Mouse (Mus musculus) hindbrain, embryonic 15.5 days (tissue): ENCODE results near the gene D17H6S53E. TPM values are rescaled to one million over a fixed set of nuclear protein-coding genes. Genes with fewer than 3 reads are reported as not detected.

Experiments
- ATAC-seq: fragments of 200-750 bp; cut with Nextera tagmentation; 2 replicates; pipeline ENCODE4 v1.8.0; 2017; ENCODE audit warnings: low read depth, moderate number of reproducible peaks, moderate TSS enrichment; ENCODE audit not compliant: low FRiP score
- H3K27ac ChIP-seq: fragments of 300-500 bp; sonication (generic); replicated peaks from 2 replicates; pipeline ENCODE4 v1.5.1; 2015; ENCODE audit warnings: mild to moderate bottlenecking, inconsistent platforms
- H3K27me3 ChIP-seq: fragments of 300-500 bp; sonication (generic); 2 replicates; pipeline ENCODE4 v1.6.1; 2015; ENCODE audit warnings: control low read depth, inconsistent platforms
- H3K36me3 ChIP-seq: fragments of 300-500 bp; sonication (generic); 2 replicates; pipeline ENCODE4 v1.6.1; 2015; ENCODE audit warnings: control low read depth, inconsistent platforms
- H3K4me1 ChIP-seq: fragments of 300-500 bp; sonication (generic); replicated peaks from 2 replicates; pipeline ENCODE4 v1.6.1; 2015; ENCODE audit warnings: control low read depth, inconsistent platforms
- H3K4me2 ChIP-seq: fragments of 300-500 bp; sonication (generic); 2 replicates; pipeline ENCODE4 v1.6.1; 2015; ENCODE audit warnings: moderate library complexity, mild to moderate bottlenecking, inconsistent platforms
- H3K4me3 ChIP-seq: fragments of 300-500 bp; sonication (generic); 2 replicates; pipeline ENCODE4 v1.5.1; 2015; ENCODE audit warnings: mild to moderate bottlenecking, inconsistent platforms
- H3K9ac ChIP-seq: fragments of 300-500 bp; sonication (generic); 2 replicates; pipeline ENCODE4 v1.6.1; 2015; ENCODE audit warnings: inconsistent platforms
- H3K9me3 ChIP-seq: fragments of 300-500 bp; sonication (generic); 2 replicates; pipeline ENCODE4 v1.6.1; 2016; ENCODE audit warnings: control low read depth, inconsistent platforms
- WGBS: fragments of 180-500 bp; shearing (Covaris S2); methylation state at CpG from one replicate; pipeline ENCODE4 v1.1.7; 2015; 5-methylcytosine and 5-hydroxymethylcytosine counted together
- polyA plus RNA-seq: library from polyadenylated mRNA; unstranded; fragments of >200 nt; fragmentation: Nextera tagmentation; extraction: Ambion mirVana; gene quantifications from 2 replicates; pipeline ENCODE4 v1.2.1, GENCODE M21; 2015

The D17H6S53E gene
- polyA plus RNA-seq, 1 experiment from 2014 or later = 10.8 TPM

DNA sequence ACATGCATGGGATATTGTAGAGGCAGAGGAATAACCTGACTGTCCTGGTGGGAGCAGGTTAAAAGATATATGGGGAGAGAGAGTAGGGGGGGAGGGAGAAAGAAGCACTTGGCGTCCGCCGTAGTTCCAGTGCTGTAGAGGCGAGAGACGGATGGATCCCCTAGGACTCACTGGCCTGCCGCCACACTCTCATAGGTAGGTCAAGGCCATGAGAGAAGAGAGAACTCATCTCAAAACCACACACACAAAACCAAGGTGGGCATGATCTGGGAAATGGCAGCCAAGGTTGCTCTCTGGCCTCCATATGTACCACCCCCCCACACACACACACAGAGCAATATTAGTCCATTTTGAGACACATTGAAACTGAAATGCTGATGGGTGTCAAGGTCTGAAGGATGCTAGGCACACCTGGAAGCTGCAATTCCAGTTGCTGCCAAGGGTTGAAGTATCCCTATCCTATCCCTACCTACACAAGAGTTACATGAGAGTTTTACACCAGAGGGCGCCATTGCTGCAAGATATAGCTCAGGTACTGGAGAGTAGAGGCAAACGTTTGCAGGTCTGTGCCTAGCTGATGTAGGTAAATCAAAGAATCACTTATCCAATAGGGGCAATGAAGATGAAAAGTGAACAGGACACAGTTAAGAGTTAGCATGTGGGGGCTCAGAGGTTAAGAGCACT is 40.3 kb downstream of the D17H6S53E start:
- Histone ChIP-seq H3K4me2 (peak overlapping the region; percentile 95), H3K4me3 (peak overlapping the region; percentile 96; the same call in 1 of the 2 replicates), H3K9ac (peak overlapping the region; percentile 44; the same call in 1 of the 2 replicates), H3K27ac (peak overlapping the region; percentile 99), H3K27me3 (no peaks in the 10 kb centered on the region), H3K4me1 (peaks cover 35% of the 10 kb centered on the region), H3K36me3 (peaks cover 7% of the 10 kb centered on the region), H3K9me3 (no peaks in the 10 kb centered on the region)
- WGBS = 58% methylated on average over 8 of the region's 8 CpGs
- no peak for ATAC-seq

DNA sequence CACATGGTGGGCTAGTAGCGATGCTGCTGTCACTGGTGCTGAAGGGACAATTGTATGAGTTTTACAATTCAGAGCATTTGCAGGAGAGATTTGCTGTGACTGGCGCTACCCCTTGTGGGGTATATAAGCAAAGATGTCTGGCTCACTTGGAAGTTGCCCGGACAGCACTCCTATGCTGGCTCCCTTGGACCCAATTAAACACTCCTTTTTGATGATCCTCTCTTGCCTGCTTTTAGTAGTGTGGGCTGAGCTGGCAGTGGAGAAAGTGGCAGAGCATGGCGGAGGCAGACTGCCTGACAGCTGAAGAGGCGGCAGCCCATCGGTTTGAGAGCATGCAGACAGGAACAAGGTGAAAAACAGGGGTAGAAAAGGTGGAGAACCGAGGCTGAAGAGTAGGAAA is 41.6 kb downstream of the D17H6S53E start:
- ATAC-seq = no peak
- 87% methylated on average over 7 of the region's 7 CpGs for WGBS
- H3K27me3 ChIP-seq = no peaks in the 10 kb centered on the region

GRCm38 (mm10) chr17:35168541-35169207 is 42.5 kb downstream of the D17H6S53E start:
- H3K36me3 ChIP-seq = no peaks in the 10 kb centered on the region
- H3K9me3 ChIP-seq = no peaks in the 10 kb centered on the region
- peaks cover 15% of the 10 kb centered on the region for H3K4me1 ChIP-seq
- WGBS = 26% methylated on average over 4 of the region's 4 CpGs
- no peak for ATAC-seq
- no peak overlapping the region for H3K4me3 ChIP-seq
- H3K9ac ChIP-seq = no peak overlapping the region
- H3K4me2 ChIP-seq = no peak overlapping the region
- no peaks in the 10 kb centered on the region for H3K27me3 ChIP-seq
- H3K27ac ChIP-seq = no peak overlapping the region

More for the DNA sequence above, 41.6 kb downstream of the D17H6S53E start:
- H3K9me3 ChIP-seq = no peaks in the 10 kb centered on the region
- peaks cover 22% of the 10 kb centered on the region for H3K4me1 ChIP-seq
- H3K27ac ChIP-seq = no peak overlapping the region
- no peak overlapping the region for H3K4me3 ChIP-seq
- H3K36me3 ChIP-seq = no peaks in the 10 kb centered on the region
- no peak overlapping the region for H3K9ac ChIP-seq
- no peak overlapping the region for H3K4me2 ChIP-seq

DNA sequence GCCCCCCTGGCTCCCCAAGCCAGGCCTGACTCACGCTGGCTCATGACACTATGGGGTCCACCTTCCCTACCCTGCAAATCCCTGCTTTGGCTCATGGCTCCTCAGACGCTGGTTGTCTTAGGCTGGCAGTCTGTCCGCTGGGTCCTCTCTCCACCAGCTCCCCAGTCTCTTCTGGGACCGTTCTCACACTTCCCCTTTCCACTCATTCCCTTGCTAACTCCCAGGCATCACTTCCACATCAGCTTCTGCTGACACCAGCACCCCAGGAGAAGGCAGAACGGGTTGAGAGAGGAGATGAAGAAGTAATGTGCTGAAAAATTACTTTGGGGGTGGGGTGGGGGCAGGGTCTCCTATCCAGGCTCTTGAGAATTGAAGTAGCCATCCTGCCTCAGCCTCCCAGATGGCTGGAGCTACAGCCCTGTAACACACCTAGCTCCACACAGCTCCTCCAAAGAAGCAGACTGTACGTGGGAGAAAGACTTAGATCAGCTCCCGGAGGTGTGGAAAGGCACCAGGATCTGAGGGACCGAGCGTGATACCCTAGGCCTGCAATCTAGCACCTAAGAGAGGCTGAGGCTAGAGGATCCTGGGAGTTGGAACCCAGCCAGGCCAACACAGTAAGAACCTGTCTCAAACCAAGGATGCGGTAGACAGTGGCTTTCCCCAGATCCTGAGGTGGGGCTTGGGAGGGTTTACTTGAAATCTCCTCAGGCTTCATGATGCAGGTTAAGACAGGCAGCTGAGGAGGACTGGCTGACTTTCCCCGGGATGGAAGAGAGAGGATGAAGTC is 46.5 kb downstream of the D17H6S53E start:
- H3K36me3 ChIP-seq = no peaks in the 10 kb centered on the region
- H3K4me2 ChIP-seq = no peak overlapping the region
- H3K4me3 ChIP-seq = no peak overlapping the region
- H3K9me3 ChIP-seq = no peaks in the 10 kb centered on the region
- H3K9ac ChIP-seq = no peak overlapping the region
- no peak for ATAC-seq
- no peaks in the 10 kb centered on the region for H3K27me3 ChIP-seq
- H3K4me1 ChIP-seq = no peaks in the 10 kb centered on the region
- 79% methylated on average over 11 of the region's 11 CpGs for WGBS
- H3K27ac ChIP-seq = 0 out of 2 replicates have a peak overlapping the region, but pooled peaks have one; percentile 11

DNA sequence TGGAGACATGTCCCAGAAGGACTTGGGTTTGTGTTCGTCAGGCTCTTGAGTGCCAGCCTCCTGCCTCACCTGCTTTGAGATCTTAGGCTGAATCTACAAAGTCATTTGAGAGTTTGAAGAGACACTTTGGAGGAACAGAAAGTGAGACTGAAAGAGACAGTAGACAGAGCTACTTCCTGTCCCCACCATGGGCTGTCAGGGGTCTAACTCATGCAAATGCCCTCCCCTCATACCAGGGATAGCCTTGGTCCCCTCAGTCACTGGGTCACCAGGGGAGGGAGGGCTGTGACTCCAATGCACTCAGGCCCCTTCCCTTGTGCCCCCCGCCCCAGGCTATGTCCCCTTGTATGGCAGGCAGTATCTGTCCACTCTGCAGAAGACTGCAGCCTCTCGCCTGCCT is 47.2 kb downstream of the D17H6S53E start:
- ATAC-seq = no peak
- 72% methylated on average over 3 of the region's 3 CpGs for WGBS
- H3K9me3 ChIP-seq = no peaks in the 10 kb centered on the region

DNA sequence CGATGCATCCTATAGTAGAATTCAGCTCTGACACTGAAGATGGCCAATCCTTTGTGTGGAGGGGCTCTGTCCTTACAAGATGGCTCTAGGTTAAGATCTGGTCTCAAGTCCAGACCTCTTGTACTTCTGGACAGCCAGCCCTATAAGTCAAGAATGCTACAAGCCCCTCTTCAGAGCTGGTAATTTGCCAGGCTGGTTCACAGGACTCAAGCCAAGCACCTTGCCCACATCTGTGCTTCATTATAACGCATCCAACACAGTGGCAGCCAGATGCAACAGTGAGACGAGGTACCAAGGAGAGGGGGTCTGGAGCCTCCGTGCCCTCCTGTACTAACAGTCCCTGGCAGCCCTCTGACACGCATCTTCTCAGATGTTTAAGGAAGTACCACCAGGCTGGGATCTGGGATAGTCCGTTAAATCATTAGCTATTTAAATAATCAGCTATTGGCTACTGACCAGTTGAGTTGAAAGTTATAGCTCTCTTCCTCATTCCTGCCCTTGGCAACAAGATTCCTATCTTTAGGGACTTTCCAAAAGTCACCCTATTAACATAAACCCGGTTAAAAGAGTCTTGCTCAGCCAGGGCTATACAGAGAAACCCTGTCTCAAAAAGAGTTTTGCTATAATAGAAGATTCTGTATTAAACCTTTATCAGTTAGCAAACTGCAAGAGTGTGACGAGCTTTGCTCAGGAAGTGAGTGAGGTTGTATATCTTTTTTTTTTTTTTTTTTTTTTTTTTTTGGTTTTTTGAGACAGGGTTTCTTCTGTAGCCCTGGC is 48.2 kb downstream of the D17H6S53E start:
- 77% methylated on average over 8 of the region's 8 CpGs for WGBS
- Histone ChIP-seq H3K4me1 (no peaks in the 10 kb centered on the region), H3K27ac (no peak overlapping the region), H3K9me3 (no peaks in the 10 kb centered on the region), H3K36me3 (no peaks in the 10 kb centered on the region), H3K4me2 (no peak overlapping the region), H3K9ac (no peak overlapping the region), H3K4me3 (no peak overlapping the region), H3K27me3 (no peaks in the 10 kb centered on the region)
- ATAC-seq = no peak

More for the DNA sequence above, 47.2 kb downstream of the D17H6S53E start:
- no peaks in the 10 kb centered on the region for H3K36me3 ChIP-seq
- H3K27ac ChIP-seq = 0 out of 2 replicates have a peak overlapping the region, but pooled peaks have one; percentile 11
- H3K9ac ChIP-seq = no peak overlapping the region
- no peak overlapping the region for H3K4me3 ChIP-seq
- H3K4me1 ChIP-seq = no peaks in the 10 kb centered on the region
- no peaks in the 10 kb centered on the region for H3K27me3 ChIP-seq
- no peak overlapping the region for H3K4me2 ChIP-seq

GRCm38 (mm10) chr17:35175382-35175781 is 49.2 kb downstream of the D17H6S53E start:
- ATAC-seq = no peak
- WGBS = 77% methylated on average over 6 of the region's 6 CpGs
- H3K27me3 ChIP-seq = no peaks in the 10 kb centered on the region
- H3K4me3 ChIP-seq = no peak overlapping the region
- H3K27ac ChIP-seq = no peak overlapping the region
- no peaks in the 10 kb centered on the region for H3K36me3 ChIP-seq
- H3K4me2 ChIP-seq = no peak overlapping the region
- no peak overlapping the region for H3K9ac ChIP-seq
- H3K4me1 ChIP-seq = no peaks in the 10 kb centered on the region
- H3K9me3 ChIP-seq = no peaks in the 10 kb centered on the region

DNA sequence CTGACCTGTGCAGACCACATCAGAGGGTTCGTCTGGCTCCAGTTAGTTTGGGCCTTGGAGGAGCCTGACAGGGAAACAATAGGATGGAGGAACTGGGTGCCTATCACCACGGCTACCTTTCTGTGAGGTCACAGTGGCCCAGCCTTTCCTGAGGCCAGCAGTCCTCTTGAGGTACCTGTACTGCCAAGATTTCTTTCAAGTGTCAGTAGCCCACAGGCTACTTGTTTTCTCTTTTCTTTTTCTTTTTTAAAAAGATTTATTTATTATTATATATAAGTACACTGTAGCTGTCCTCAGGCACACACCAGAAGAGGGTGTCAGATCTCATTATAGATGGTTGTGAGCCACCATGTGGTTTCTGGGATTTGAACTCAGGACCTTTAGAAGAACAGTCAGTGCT is 49.8 kb downstream of the D17H6S53E start, which contains the start of gene Aif1:
Gene Aif1, minus strand, starts transcription at position 101 of the 400 bp plus-strand sequence.
- no peak within 1 kb of the TSS for H3K4me2 ChIP-seq
- no peaks in the 10 kb centered on the region for H3K4me1 ChIP-seq
- no peak for ATAC-seq
- no peaks in the 10 kb centered on the region for H3K36me3 ChIP-seq
- H3K9me3 ChIP-seq = no peaks in the 10 kb centered on the region
- no peak within 1 kb of the TSS for H3K4me3 ChIP-seq
- H3K27me3 ChIP-seq = no peaks in the 10 kb centered on the region
- no peak within 1 kb of the TSS for H3K27ac ChIP-seq
- 34% methylated on average over 2 of the region's 2 CpGs for WGBS
- no peak within 1 kb of the TSS for H3K9ac ChIP-seq

Other genes starting within 250 kb of the D17H6S53E start
- gene Zbtb12, start 246.9 kb upstream of the D17H6S53E start, polyA plus RNA-seq = 11.9 and 12.9 TPM in 2 replicates
- not detected in 2 replicates for gene Gm20547, start 244.3 kb upstream of the D17H6S53E start, polyA plus RNA-seq
- gene C2, start 228.1 kb upstream of the D17H6S53E start, polyA plus RNA-seq = 2.4 and 3.7 TPM in 2 replicates
- gene Ehmt2, start 227.9 kb upstream of the D17H6S53E start, polyA plus RNA-seq = 90.9 and 96.7 TPM in 2 replicates
- gene Slc44a4, start 211.9 kb upstream of the D17H6S53E start, polyA plus RNA-seq = 0.09 TPM in 1 of 2 replicates, not detected in the other
- 35.9 and 38.3 TPM in 2 replicates for gene Neu1, start 195.1 kb upstream of the D17H6S53E start, polyA plus RNA-seq
- gene Hspa1b, start 167.1 kb upstream of the D17H6S53E start, polyA plus RNA-seq = 0.31 and 0.51 TPM in 2 replicates
- 1.0 TPM in 1 of 2 replicates, not detected in the other for gene Gm20481, start 156.5 kb upstream of the D17H6S53E start, polyA plus RNA-seq
- 12.0 and 13.1 TPM in 2 replicates for gene Hspa1a, start 154.2 kb upstream of the D17H6S53E start, polyA plus RNA-seq
- gene Hspa1l, start 153.7 kb upstream of the D17H6S53E start, polyA plus RNA-seq = 1.3 and 1.8 TPM in 2 replicates
- gene Lsm2, start 144.5 kb upstream of the D17H6S53E start, polyA plus RNA-seq = 109 and 113 TPM in 2 replicates
- 60.4 and 68.7 TPM in 2 replicates for gene Vars, start 125.4 kb upstream of the D17H6S53E start, polyA plus RNA-seq
- 0.14 TPM in 2 replicates for gene Vwa7, start 109.8 kb upstream of the D17H6S53E start, polyA plus RNA-seq
- 1.6 and 2.3 TPM in 2 replicates for gene Sapcd1, start 98.4 kb upstream of the D17H6S53E start, polyA plus RNA-seq
- gene Msh5, start 79.6 kb upstream of the D17H6S53E start, polyA plus RNA-seq = 1.6 and 3.4 TPM in 2 replicates
- 87.4 TPM in 2 replicates for gene Clic1, start 76.4 kb upstream of the D17H6S53E start, polyA plus RNA-seq
- gene Ddah2, start 67.3 kb upstream of the D17H6S53E start, polyA plus RNA-seq = 349 and 367 TPM in 2 replicates
- 0.18 TPM in 1 of 2 replicates, not detected in the other for gene Ly6g6c, start 61.0 kb upstream of the D17H6S53E start, polyA plus RNA-seq
- 0.22 and 0.25 TPM in 2 replicates for gene Mpig6b, start 60.2 kb upstream of the D17H6S53E start, polyA plus RNA-seq
- gene Ly6g6e, start 49.5 kb upstream of the D17H6S53E start, polyA plus RNA-seq = 0.43 and 0.53 TPM in 2 replicates
- gene Ly6g6d, start 48.3 kb upstream of the D17H6S53E start, polyA plus RNA-seq = 1.2 and 1.8 TPM in 2 replicates
- gene Ly6g6f, start 40.8 kb upstream of the D17H6S53E start, polyA plus RNA-seq = 0.24 TPM in 1 of 2 replicates, not detected in the other
- gene Abhd16a, start 37.1 kb upstream of the D17H6S53E start, polyA plus RNA-seq = 102 and 106 TPM in 2 replicates
- not detected in 2 replicates for gene Ly6g5c, start 18.1 kb upstream of the D17H6S53E start, polyA plus RNA-seq
- 1.1 and 1.2 TPM in 2 replicates for gene Ly6g5b, start 10.9 kb upstream of the D17H6S53E start, polyA plus RNA-seq
- 24.3 and 25.4 TPM in 2 replicates for gene Gpank1, start 4.9 kb upstream of the D17H6S53E start, polyA plus RNA-seq
- 308 and 311 TPM in 2 replicates for gene Csnk2b, start 4.3 kb upstream of the D17H6S53E start, polyA plus RNA-seq
- 0.21 and 0.79 TPM in 2 replicates for gene Apom, start 5.7 kb downstream of the D17H6S53E start, polyA plus RNA-seq
- gene Bag6, start 8.8 kb downstream of the D17H6S53E start, polyA plus RNA-seq = 70.0 and 75.7 TPM in 2 replicates
- gene Prrc2a, start 38.5 kb downstream of the D17H6S53E start, polyA plus RNA-seq = 175 and 181 TPM in 2 replicates
- gene Aif1, start 49.7 kb downstream of the D17H6S53E start, polyA plus RNA-seq = 7.4 and 9.6 TPM in 2 replicates
- gene Lst1, start 62.1 kb downstream of the D17H6S53E start, polyA plus RNA-seq = 5.6 and 13.9 TPM in 2 replicates
- gene Ltb, start 68.1 kb downstream of the D17H6S53E start, polyA plus RNA-seq = 0.84 and 0.97 TPM in 2 replicates
- gene Tnf, start 75.6 kb downstream of the D17H6S53E start, polyA plus RNA-seq = 0.13 TPM in 1 of 2 replicates, not detected in the other
- 0.39 and 0.42 TPM in 2 replicates for gene Lta, start 79.0 kb downstream of the D17H6S53E start, polyA plus RNA-seq
- gene Gm16181, start 94.5 kb downstream of the D17H6S53E start, polyA plus RNA-seq = 0.43 and 0.55 TPM in 2 replicates
- gene Atp6v1g2, start 107.3 kb downstream of the D17H6S53E start, polyA plus RNA-seq = 99.1 and 110 TPM in 2 replicates
- 10.8 and 12.0 TPM in 2 replicates for gene Nfkbil1, start 109.4 kb downstream of the D17H6S53E start, polyA plus RNA-seq
- 361 and 365 TPM in 2 replicates for gene Ddx39b, start 115.4 kb downstream of the D17H6S53E start, polyA plus RNA-seq
- 118 and 128 TPM in 2 replicates for gene H2-D1, start 136.4 kb downstream of the D17H6S53E start, polyA plus RNA-seq
- 0.39 and 0.58 TPM in 2 replicates for gene H2-Q1, start 194.0 kb downstream of the D17H6S53E start, polyA plus RNA-seq
- gene H2-Q2, start 215.9 kb downstream of the D17H6S53E start, polyA plus RNA-seq = 2.5 and 3.1 TPM in 2 replicates